Mouse (Mus musculus): Measurements from ENCODE around the gene Scaf1. TPM values are rescaled to one million over a fixed set of nuclear protein-coding genes. Genes with fewer than 3 reads are reported as not detected.

Scaf1 gene
- polyA plus RNA-seq (2012; rRNA removed) (16.2 and 16.9 TPM in 2 replicates), polyA plus RNA-seq (2014; fragmentation: Nextera tagmentation; extraction: Ambion mirVana) (11.0 and 14.5 TPM in 2 replicates)

- ATAC-seq (ENCODE audit: insufficient read depth) (peak; percentile 79), DNase-seq (ENCODE audit: low read depth in 3 of 3, low spot score in 3 of 3) (peak; percentile 98)
- Histone ChIP-seq H3K9me3 (ENCODE audit: control insufficient read depth, low read length) (no peaks in the 10 kb centered on the region), H3K4me1 (replicated peaks; ENCODE audit: control insufficient read depth in 2 of 2, insufficient read depth in 2 of 2, low read length in 1 of 2) (peaks cover 18 to 32% of the 10 kb centered on the region in 2 experiments), H3K27ac (peak within 1 kb of the TSS; percentile 86), H3K9ac (replicated peaks) (peak within 1 kb of the TSS; percentile 82), H3K36me3 (replicated peaks; ENCODE audit: control insufficient read depth, insufficient read depth, low read depth) (peaks cover 22% of the 10 kb centered on the region), H3K27me3 (ENCODE audit: control insufficient read depth, insufficient read depth, low read length) (peaks cover 13% of the 10 kb centered on the region; the same call in 1 of the 2 replicates), H3K4me3 (ENCODE audit: insufficient read depth in 1 of 2, low read depth in 2 of 2, low read length in 2 of 2) (peak within 1 kb of the TSS; percentile 78 to 96), H3K4me2 (ENCODE audit: low read depth) (peak within 1 kb of the TSS; percentile 89)
- under 1% methylated on average over 69 of the region's 69 CpGs for WGBS (ENCODE audit: insufficient replicate concordance)
- no peak for TF ChIP-seq CTCF (IDR thresholded peaks at IDR 0.05; ENCODE audit: low read depth)
- no peak for TF ChIP-seq EP300 (IDR thresholded peaks at IDR 0.05; ENCODE audit: low read depth)
Measured at GRCm38 (mm10) chr7:45015957-45016612, at the start of gene Scaf1. Gene Scaf1 (minus strand): TSS chr7:45016363.

DNA sequence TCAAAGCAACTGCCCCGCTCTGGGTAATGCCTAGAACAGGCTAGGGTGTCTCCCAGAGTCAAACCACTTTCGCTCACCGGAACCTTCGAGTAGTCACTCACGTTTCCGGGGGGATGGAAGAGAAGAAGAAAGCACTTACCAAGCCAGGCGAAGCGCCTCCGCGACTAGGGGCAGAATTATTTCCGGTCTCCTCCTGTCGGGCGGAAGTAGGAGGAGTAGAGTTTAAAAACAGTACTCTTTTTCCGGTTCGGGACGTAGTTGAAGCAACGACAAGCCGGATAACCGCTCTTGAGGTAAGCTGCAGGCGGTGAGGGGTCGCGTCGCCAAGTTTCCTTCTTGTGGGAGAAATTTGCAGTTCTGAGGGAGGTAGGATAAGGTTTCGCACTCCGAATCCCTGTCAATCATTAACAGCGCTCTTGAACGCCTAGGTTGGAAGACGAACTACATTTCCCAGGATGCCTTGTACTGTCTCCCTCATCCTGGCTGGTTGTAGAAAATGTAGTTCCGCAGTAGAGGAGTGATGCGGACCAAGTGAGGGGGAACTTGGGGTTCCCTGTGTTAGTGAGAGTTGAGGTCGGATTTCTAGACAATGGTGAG is 46.2 kb upstream of the Scaf1 start, which contains the start of the genes Nosip and Prrg2:
Gene Nosip (plus strand): TSS at position 191 of the 597 bp plus-strand sequence.
Gene Prrg2 (minus strand): TSS at position 439 of the 597 bp plus-strand sequence.
- ATAC-seq (ENCODE audit: insufficient read depth) (peak; percentile 90), DNase-seq (ENCODE audit: low read depth in 3 of 3, low spot score in 3 of 3) (peak; percentile 97 to 98 (median 98))
- no peaks in the 10 kb centered on the region for H3K36me3 ChIP-seq (replicated peaks; ENCODE audit: control insufficient read depth, insufficient read depth, low read depth)
- no peaks in the 10 kb centered on the region for H3K9me3 ChIP-seq (ENCODE audit: control insufficient read depth, low read length)
- H3K9ac ChIP-seq (replicated peaks): peak within 1 kb of the TSS; percentile 65
- H3K4me2 ChIP-seq (ENCODE audit: low read depth): peak within 1 kb of the TSS; percentile 59
- peak within 1 kb of the TSS; percentile 64 for H3K27ac ChIP-seq
- no peaks in the 10 kb centered on the region for H3K27me3 ChIP-seq (ENCODE audit: control insufficient read depth, insufficient read depth, low read length)
- H3K4me3 ChIP-seq (ENCODE audit: insufficient read depth in 1 of 2, low read depth in 2 of 2, low read length in 2 of 2): peak within 1 kb of the TSS; percentile 71 to 100
- TF ChIP-seq EP300 (IDR thresholded peaks at IDR 0.05; ENCODE audit: low read depth) (peak; percentile 37; the same call in 1 of the 2 replicates), CTCF (IDR thresholded peaks at IDR 0.05; ENCODE audit: low read depth) (peak; percentile 53)
- under 1% methylated on average over 31 of the region's 31 CpGs for WGBS (ENCODE audit: insufficient replicate concordance)
- H3K4me1 ChIP-seq (replicated peaks; ENCODE audit: control insufficient read depth in 2 of 2, insufficient read depth in 2 of 2, low read length in 1 of 2): peaks cover 14 to 17% of the 10 kb centered on the region in 2 experiments

DNA sequence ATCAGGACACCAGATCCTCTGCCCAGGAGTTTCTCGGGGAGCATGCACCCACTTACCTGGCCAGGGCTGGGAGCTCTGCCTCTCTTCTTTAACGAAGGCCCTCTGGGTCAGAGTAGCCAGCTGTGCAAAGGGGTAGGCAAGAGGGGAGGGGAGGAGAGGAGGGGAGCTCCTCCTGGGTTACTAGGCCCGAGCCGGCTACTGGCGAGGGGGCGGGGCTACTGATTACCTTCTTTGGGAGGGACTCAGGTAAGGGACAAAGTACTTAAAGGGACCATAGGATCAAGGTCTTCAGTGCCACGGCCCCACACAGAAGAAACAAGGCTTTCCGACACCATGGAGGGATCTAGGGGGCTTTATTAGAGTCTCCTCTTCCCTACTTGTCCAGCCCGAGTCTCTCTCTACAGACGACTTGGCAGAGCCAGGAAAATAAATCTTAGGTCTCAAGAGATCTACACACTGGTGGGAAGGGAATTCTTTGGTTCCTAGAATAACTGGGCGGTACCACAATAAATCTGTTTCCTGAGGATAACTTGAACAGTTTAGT is 45.4 kb upstream of the Scaf1 start:
- Histone ChIP-seq H3K4me3 (ENCODE audit: insufficient read depth in 1 of 2, low read depth in 2 of 2, low read length in 2 of 2) (peak overlapping the region; percentile 12 to 71), H3K4me1 (replicated peaks; ENCODE audit: control insufficient read depth in 2 of 2, insufficient read depth in 2 of 2, low read length in 1 of 2) (peaks cover 14 to 17% of the 10 kb centered on the region in 2 experiments), H3K4me2 (ENCODE audit: low read depth) (peak overlapping the region; percentile 59), H3K36me3 (replicated peaks; ENCODE audit: control insufficient read depth, insufficient read depth, low read depth) (no peaks in the 10 kb centered on the region), H3K27ac (peak overlapping the region; percentile 64), H3K27me3 (ENCODE audit: control insufficient read depth, insufficient read depth, low read length) (no peaks in the 10 kb centered on the region), H3K9me3 (ENCODE audit: control insufficient read depth, low read length) (no peaks in the 10 kb centered on the region), H3K9ac (replicated peaks) (peak overlapping the region; percentile 65)
- no peak for DNase-seq (ENCODE audit: low read depth in 3 of 3, low spot score in 3 of 3)
- WGBS (ENCODE audit: insufficient replicate concordance): 28% methylated on average over 11 of the region's 11 CpGs
- TF ChIP-seq CTCF (IDR thresholded peaks at IDR 0.05; ENCODE audit: low read depth): no peak
- TF ChIP-seq EP300 (IDR thresholded peaks at IDR 0.05; ENCODE audit: low read depth): no peak
- no peak for ATAC-seq (ENCODE audit: insufficient read depth)

DNA sequence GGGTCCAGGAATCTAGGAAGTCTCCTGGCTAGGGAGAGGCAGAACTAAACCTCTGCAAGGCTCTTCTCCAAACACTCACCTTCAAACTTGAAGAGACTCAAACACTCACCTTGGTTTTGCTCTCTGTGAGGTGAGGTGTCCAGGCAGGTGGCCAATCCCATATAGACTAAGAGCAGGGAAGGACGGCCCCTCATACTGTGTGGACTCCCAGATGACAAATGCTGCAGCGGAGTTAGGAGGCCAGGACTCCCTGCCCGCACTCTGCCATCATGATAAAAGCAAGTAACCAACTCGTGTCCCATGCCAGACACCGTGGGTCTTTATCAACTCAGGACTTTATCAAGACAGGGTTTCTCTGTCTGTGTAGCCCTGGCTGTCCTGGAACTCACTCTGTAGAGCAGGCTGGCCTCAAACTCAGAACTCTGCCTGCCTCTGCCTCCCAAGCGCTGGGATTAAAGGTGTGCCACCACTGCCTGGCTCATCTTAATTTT is 44.5 kb upstream of the Scaf1 start:
- ATAC-seq (ENCODE audit: insufficient read depth) (no peak), DNase-seq (ENCODE audit: low read depth in 3 of 3, low spot score in 3 of 3) (no peak)
- no peaks in the 10 kb centered on the region for H3K36me3 ChIP-seq (replicated peaks; ENCODE audit: control insufficient read depth, insufficient read depth, low read depth)
- no peak for TF ChIP-seq CTCF (IDR thresholded peaks at IDR 0.05; ENCODE audit: low read depth)
- TF ChIP-seq EP300 (IDR thresholded peaks at IDR 0.05; ENCODE audit: low read depth): no peak
- no peak overlapping the region for H3K4me2 ChIP-seq (ENCODE audit: low read depth)
- H3K9me3 ChIP-seq (ENCODE audit: control insufficient read depth, low read length): no peaks in the 10 kb centered on the region
- H3K27me3 ChIP-seq (ENCODE audit: control insufficient read depth, insufficient read depth, low read length): no peaks in the 10 kb centered on the region
- H3K9ac ChIP-seq (replicated peaks): no peak overlapping the region; the same call in 1 of the 2 replicates
- no peak overlapping the region for H3K27ac ChIP-seq
- WGBS (ENCODE audit: insufficient replicate concordance): 50% methylated on average over 6 of the region's 6 CpGs
- peaks cover 14 to 17% of the 10 kb centered on the region in 2 experiments for H3K4me1 ChIP-seq (replicated peaks; ENCODE audit: control insufficient read depth in 2 of 2, insufficient read depth in 2 of 2, low read length in 1 of 2)
- no peak overlapping the region for H3K4me3 ChIP-seq (ENCODE audit: insufficient read depth in 1 of 2, low read depth in 2 of 2, low read length in 2 of 2)

Measured in liver, embryonic 14.5 days (tissue).